Mouse (Mus musculus) bone marrow, adult 2 months (tissue): Measurements from ENCODE around the gene Cuzd1.

ENCODE experiments used
- CTCF ChIP-seq: fragments of 200-500 bp; IDR thresholded peaks from 2 replicates; pipeline ENCODE4 v1.5.1; 2011; ENCODE audit warnings: low read length, control low read depth; ENCODE audit not compliant: control insufficient read depth, insufficient read depth
- POLR2A ChIP-seq: fragments of 200-500 bp; IDR thresholded peaks from 2 replicates; pipeline ENCODE4 v1.6.1; 2011; ENCODE audit warnings: low read depth, mild to moderate bottlenecking, control low read depth, low read length, borderline replicate concordance; ENCODE audit not compliant: control insufficient read depth

DNA sequence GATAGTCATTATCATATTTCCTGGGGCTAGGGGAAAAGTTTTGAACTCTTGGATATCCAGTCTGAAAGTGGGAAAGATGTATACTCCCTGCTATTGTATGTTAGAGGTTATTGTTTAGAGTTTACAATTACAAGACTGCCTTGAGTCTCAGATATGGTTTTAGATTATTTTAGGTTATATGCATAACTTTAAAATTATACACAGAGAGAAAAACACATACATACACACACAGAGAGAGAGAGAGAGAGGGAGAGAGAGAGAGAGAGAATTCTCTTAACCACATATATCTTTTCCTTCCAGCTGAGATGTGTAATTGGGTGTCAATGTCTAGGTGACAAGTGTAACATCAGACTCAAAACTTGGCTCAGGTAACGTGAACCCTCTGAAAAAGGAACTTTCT is 11.5 kb upstream of the Cuzd1 start, which contains the start of gene Fam24a:
- TF ChIP-seq CTCF = no peak
- no peak for TF ChIP-seq POLR2A
